Mouse (Mus musculus) heart, postnatal 0 days (tissue): ENCODE measurements around the gene Htr6. TPM values are rescaled to one million over a fixed set of nuclear protein-coding genes. Genes with fewer than 3 reads are reported as not detected.

Experiments used
- ATAC-seq: fragments of 200-750 bp; cut with Nextera tagmentation; 2 replicates; pipeline ENCODE4 v1.8.0; 2017; ENCODE audit warnings: low read depth, moderate number of reproducible peaks, moderate library complexity; ENCODE audit not compliant: insufficient read depth
- DNase-seq: peaks from one replicate; pipeline ENCODE4 v3.0.0-alpha.2; 2016; ENCODE audit warnings: low spot score
- H3K27ac ChIP-seq: fragments of 300-500 bp; sonication (generic); 2 replicates; pipeline ENCODE4 v1.5.1; 2014; ENCODE audit warnings: low read depth, mild to moderate bottlenecking
- H3K27me3 ChIP-seq: fragments of 300-500 bp; sonication (generic); 2 replicates; pipeline ENCODE4 v1.6.1; 2014; ENCODE audit warnings: low read length, mixed read lengths; ENCODE audit not compliant: control insufficient read depth, insufficient read depth
- H3K36me3 ChIP-seq: fragments of 300-500 bp; sonication (generic); replicated peaks from 2 replicates; pipeline ENCODE4 v1.6.1; 2014; ENCODE audit warnings: low read length, mixed read lengths; ENCODE audit not compliant: control insufficient read depth, insufficient read depth
- H3K4me1 ChIP-seq: fragments of 300-500 bp; sonication (generic); 2 replicates; pipeline ENCODE4 v1.6.1; 2014; ENCODE audit warnings: antibody characterized with exemption; ENCODE audit not compliant: control insufficient read depth, insufficient read depth
- H3K4me2 ChIP-seq: fragments of 300-500 bp; sonication (generic); 2 replicates; pipeline ENCODE4 v1.6.1; 2014; ENCODE audit warnings: low read depth, mild to moderate bottlenecking, low read length, moderate library complexity
- H3K4me3 ChIP-seq: fragments of 300-500 bp; sonication (generic); 2 replicates; pipeline ENCODE4 v1.5.1; 2014; ENCODE audit warnings: low read depth, low read length
- H3K9ac ChIP-seq: fragments of 300-500 bp; sonication (generic); replicated peaks from 2 replicates; pipeline ENCODE4 v1.6.1; 2014; ENCODE audit warnings: low read depth, low read length, mixed read lengths
- H3K9me3 ChIP-seq: fragments of 300-500 bp; sonication (generic); replicated peaks from 2 replicates; pipeline ENCODE4 v1.6.1; 2016; ENCODE audit warnings: low read length; ENCODE audit not compliant: control insufficient read depth
- CTCF ChIP-seq: IDR thresholded peaks from 2 replicates; pipeline ENCODE4 v1.5.1; 2016; ENCODE audit warnings: antibody characterized with exemption, control low read depth, low read depth
- EP300 ChIP-seq: IDR thresholded peaks from 2 replicates; pipeline ENCODE4 v1.6.1; 2016; ENCODE audit warnings: antibody characterized with exemption, low read depth
- WGBS: fragments of 180-500 bp; shearing (Covaris S2); extraction: QIAGEN DNeasy Blood & Tissue Kit; methylation state at CpG from one replicate; pipeline ENCODE4 v1.1.7; 2014; 5-methylcytosine and 5-hydroxymethylcytosine counted together
- polyA plus RNA-seq: library from polyadenylated mRNA; unstranded; fragments of >200 nt; fragmentation: Nextera tagmentation; extraction: Ambion mirVana; gene quantifications from 2 replicates; pipeline ENCODE4 v1.2.1, GENCODE M21; 2015
- total RNA-seq: library from RNA; depleted of rRNA; stranded (reverse); fragments of >200 nt; gene quantifications from 2 replicates; pipeline ENCODE4 v1.2.3, GENCODE M21; 2014; ENCODE audit warnings: low replicate concordance

Gene Htr6
- total and polyA plus RNA-seq, 2 experiments from 2014 or later = not detected

DNA sequence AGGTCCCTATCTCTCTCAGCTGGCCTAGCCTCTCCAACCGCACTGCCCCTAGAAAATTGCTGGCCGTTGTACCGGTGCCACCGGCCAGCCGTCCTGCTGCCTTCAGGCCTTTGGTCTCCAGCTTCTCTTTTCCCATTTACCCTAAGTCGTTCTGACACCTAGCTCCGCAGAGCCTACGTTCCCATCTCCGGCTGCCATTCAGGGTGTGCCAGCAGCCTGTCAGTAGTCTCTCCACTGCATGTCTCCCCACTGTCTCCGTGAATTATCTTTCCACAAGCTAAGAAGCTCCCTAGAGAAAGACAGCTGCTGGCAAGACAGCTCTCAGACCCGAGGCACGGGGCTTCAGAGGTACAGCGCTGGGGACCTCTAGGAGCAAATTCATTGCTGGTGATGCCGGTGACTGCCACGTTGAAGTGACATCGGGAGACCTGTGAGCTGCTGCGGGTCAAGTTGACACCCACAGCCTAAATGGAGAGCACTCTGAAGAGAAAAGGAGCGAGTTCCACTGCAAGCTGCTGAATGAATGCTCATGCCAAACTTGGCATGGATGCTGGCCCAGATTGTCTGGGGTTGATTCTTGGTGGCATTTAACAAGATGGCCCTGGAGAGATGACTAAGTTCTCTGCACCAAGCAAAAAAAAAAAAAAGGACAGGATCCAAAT, 6.0 kb upstream of the Htr6 start:
- TF ChIP-seq EP300 = no peak
- no peak for TF ChIP-seq CTCF
- H3K27me3 ChIP-seq = peaks cover 6% of the 10 kb centered on the region
- H3K4me3 ChIP-seq = no peak overlapping the region
- no peaks in the 10 kb centered on the region for H3K4me1 ChIP-seq
- H3K4me2 ChIP-seq = no peak overlapping the region
- no peaks in the 10 kb centered on the region for H3K9me3 ChIP-seq
- 69% methylated on average over 18 of the region's 18 CpGs for WGBS
- H3K36me3 ChIP-seq = no peaks in the 10 kb centered on the region
- no peak for DNase-seq
- ATAC-seq = no peak
- no peak overlapping the region for H3K9ac ChIP-seq
- H3K27ac ChIP-seq = no peak overlapping the region

DNA sequence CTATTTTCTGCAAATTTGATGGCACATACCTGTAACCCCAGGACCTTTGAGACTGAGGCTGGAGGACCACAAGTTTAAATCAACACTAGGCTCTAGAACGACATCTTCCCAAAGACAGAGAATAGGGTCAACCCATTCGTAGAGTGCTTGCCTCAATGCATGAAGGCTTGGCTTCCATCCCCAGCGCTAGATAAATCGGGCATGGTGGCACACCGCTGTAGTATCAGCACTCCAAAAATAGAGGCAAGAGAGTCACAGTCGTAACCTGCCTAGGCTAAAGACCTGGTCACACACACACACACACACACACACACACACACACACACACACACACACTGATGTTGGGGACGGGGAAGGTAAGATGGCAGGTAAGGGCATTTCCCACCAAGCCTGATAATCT, 4.9 kb upstream of the Htr6 start:
- no peak for DNase-seq
- H3K4me1 ChIP-seq = peaks cover 4% of the 10 kb centered on the region; the same call in 1 of the 2 replicates
- 46% methylated on average over 7 of the region's 7 CpGs for WGBS
- H3K4me3 ChIP-seq = no peak overlapping the region
- H3K27me3 ChIP-seq = peaks cover 17% of the 10 kb centered on the region
- ATAC-seq = no peak
- H3K36me3 ChIP-seq = no peaks in the 10 kb centered on the region
- H3K9me3 ChIP-seq = no peaks in the 10 kb centered on the region
- no peak overlapping the region for H3K4me2 ChIP-seq
- no peak overlapping the region for H3K9ac ChIP-seq
- no peak overlapping the region for H3K27ac ChIP-seq
- TF ChIP-seq CTCF = no peak

GRCm38 (mm10) chr4:139079439-139079838, 4.1 kb upstream of the Htr6 start:
- 84% methylated on average over 11 of the region's 11 CpGs for WGBS

DNA sequence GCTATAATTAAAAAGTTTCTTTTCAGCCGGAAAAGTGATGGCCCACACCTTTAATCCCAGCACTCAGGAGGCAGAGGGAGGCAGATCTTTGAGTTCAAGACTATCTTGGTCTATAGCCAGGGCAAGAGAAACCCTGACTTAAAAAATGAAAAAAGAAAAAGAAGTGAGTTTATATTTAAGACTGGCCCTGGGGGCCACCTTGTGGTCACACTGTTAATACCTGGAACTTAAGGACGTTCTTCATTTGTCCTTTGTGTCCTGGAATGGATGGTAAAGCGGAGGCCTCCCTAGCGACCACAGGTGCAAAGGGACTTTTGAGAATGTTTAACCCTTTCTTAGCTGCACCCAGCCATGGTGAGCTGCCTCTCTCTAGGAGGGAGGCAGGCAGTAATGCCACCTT, 3.4 kb upstream of the Htr6 start:
- no peak for ATAC-seq
- H3K27me3 ChIP-seq = peaks cover 32% of the 10 kb centered on the region
- DNase-seq = peak; percentile 33

More at GRCm38 (mm10) chr4:139079439-139079838, 4.1 kb upstream of the Htr6 start:
- no peaks in the 10 kb centered on the region for H3K36me3 ChIP-seq
- no peak overlapping the region for H3K27ac ChIP-seq
- TF ChIP-seq EP300 = no peak
- TF ChIP-seq CTCF = no peak
- no peak overlapping the region for H3K9ac ChIP-seq
- no peak overlapping the region for H3K4me2 ChIP-seq
- peaks cover 25% of the 10 kb centered on the region for H3K27me3 ChIP-seq
- no peak for ATAC-seq
- H3K9me3 ChIP-seq = no peaks in the 10 kb centered on the region
- H3K4me3 ChIP-seq = no peak overlapping the region
- H3K4me1 ChIP-seq = peaks cover 8% of the 10 kb centered on the region
- DNase-seq = no peak

DNA sequence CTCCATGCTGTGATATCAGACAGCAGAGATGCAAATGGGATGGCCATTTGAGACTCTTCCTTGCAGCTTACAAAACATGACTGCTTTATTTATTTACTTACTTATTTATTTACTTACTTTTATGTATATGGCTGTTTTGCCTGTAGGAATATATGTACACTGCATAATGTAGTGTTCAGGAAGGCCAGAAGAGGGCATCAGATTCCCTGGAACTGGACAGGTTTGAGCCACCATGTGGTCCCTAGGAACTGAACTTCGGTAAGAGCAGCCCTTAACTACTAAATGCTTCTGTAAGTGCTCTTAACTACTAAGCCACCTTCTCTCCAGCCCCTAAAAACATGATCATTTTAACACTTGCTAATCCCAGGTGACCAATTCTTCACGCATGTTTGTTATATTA, 2.9 kb upstream of the Htr6 start:
- WGBS = 36% methylated on average over 2 of the region's 2 CpGs
- H3K4me1 ChIP-seq = peaks cover 9% of the 10 kb centered on the region
- H3K27me3 ChIP-seq = peaks cover 37% of the 10 kb centered on the region
- TF ChIP-seq CTCF (peak; percentile 48; the same call in 1 of the 2 replicates), EP300 (no peak)
- H3K9ac ChIP-seq = no peak overlapping the region
- H3K9me3 ChIP-seq = no peaks in the 10 kb centered on the region
- no peak for ATAC-seq
- H3K4me3 ChIP-seq = no peak overlapping the region
- no peaks in the 10 kb centered on the region for H3K36me3 ChIP-seq
- no peak overlapping the region for H3K4me2 ChIP-seq
- H3K27ac ChIP-seq = no peak overlapping the region
- DNase-seq = peak; percentile 28

More for the DNA sequence above, 3.4 kb upstream of the Htr6 start:
- Histone ChIP-seq H3K4me2 (no peak overlapping the region), H3K4me3 (no peak overlapping the region), H3K27ac (no peak overlapping the region), H3K9me3 (no peaks in the 10 kb centered on the region), H3K36me3 (no peaks in the 10 kb centered on the region), H3K9ac (no peak overlapping the region), H3K4me1 (peaks cover 9% of the 10 kb centered on the region)
- no peak for TF ChIP-seq EP300
- TF ChIP-seq CTCF = peak; percentile 58
- 20% methylated on average over 4 of the region's 4 CpGs for WGBS

GRCm38 (mm10) chr4:139075915-139076314, 545 bp upstream of the Htr6 start:
- DNase-seq = no peak
- H3K9me3 ChIP-seq = no peaks in the 10 kb centered on the region
- no peak overlapping the region for H3K27ac ChIP-seq
- peak overlapping the region; percentile 55; the same call in 1 of the 2 replicates for H3K4me3 ChIP-seq
- H3K4me2 ChIP-seq = peak overlapping the region; percentile 86; the same call in 1 of the 2 replicates
- H3K9ac ChIP-seq = no peak overlapping the region
- H3K27me3 ChIP-seq = peaks cover 52% of the 10 kb centered on the region
- no peaks in the 10 kb centered on the region for H3K36me3 ChIP-seq
- TF ChIP-seq CTCF (peak; percentile 28), EP300 (no peak)
- WGBS = 21% methylated on average over 5 of the region's 5 CpGs
- peaks cover 9% of the 10 kb centered on the region for H3K4me1 ChIP-seq
- ATAC-seq = no peak
